Mouse (Mus musculus) naive thymus-derived CD4-positive, alpha-beta T cell, adult 2 months (primary cell): ENCODE data around the gene Atp6v0d1.
"Not testable (repeated sequence)": the region's sequence is repeated elsewhere in the genome, so short reads cannot be mapped to it uniquely, and the experiment has no call there.

Experiments
- DNase-seq: peaks from one replicate; pipeline ENCODE4 v3.0.0-alpha.2; 2011; ENCODE audit warnings: low read depth

The Atp6v0d1 gene

GRCm38 (mm10) chr8:105565952-105566702 lies at the start of gene Atp6v0d1:
Gene Atp6v0d1 (minus strand): TSS chr8:105566047.
- peak; percentile 100 for DNase-seq

GRCm38 (mm10) chr8:105613830-105614511 lies 48.1 kb upstream of the Atp6v0d1 start:
- DNase-seq = peak; percentile 60

GRCm38 (mm10) chr8:105613037-105613436 lies 47.2 kb upstream of the Atp6v0d1 start:
- no peak for DNase-seq

GRCm38 (mm10) chr8:105611836-105612235 lies 46.0 kb upstream of the Atp6v0d1 start:
- DNase-seq = no peak

GRCm38 (mm10) chr8:105609771-105610170 lies 43.9 kb upstream of the Atp6v0d1 start:
- no peak for DNase-seq

GRCm38 (mm10) chr8:105609355-105609754 lies 43.5 kb upstream of the Atp6v0d1 start:
- DNase-seq = no peak

- peak; percentile 73 for DNase-seq
Measured at GRCm38 (mm10) chr8:105607684-105608083, 41.8 kb upstream of the Atp6v0d1 start.

GRCm38 (mm10) chr8:105607062-105607461 lies 41.2 kb upstream of the Atp6v0d1 start:
- DNase-seq = no peak

- peak; percentile 78 for DNase-seq
Measured at GRCm38 (mm10) chr8:105606189-105607023, 40.6 kb upstream of the Atp6v0d1 start.

GRCm38 (mm10) chr8:105605491-105606188 lies 39.8 kb upstream of the Atp6v0d1 start:
- DNase-seq = no peak

- DNase-seq = peak; percentile 91
Measured at GRCm38 (mm10) chr8:105604804-105605381, 39.0 kb upstream of the Atp6v0d1 start, which contains the start of gene Ripor1. Gene Ripor1 (plus strand): TSS chr8:105605255.

- not testable (repeated sequence) for DNase-seq
Measured at GRCm38 (mm10) chr8:105602540-105602939, 36.7 kb upstream of the Atp6v0d1 start.

GRCm38 (mm10) chr8:105601301-105601700 lies 35.5 kb upstream of the Atp6v0d1 start:
- no peak for DNase-seq

GRCm38 (mm10) chr8:105598777-105599176 lies 32.9 kb upstream of the Atp6v0d1 start:
- DNase-seq = no peak

- DNase-seq = peak; percentile 87
Measured at GRCm38 (mm10) chr8:105596362-105597034, 30.7 kb upstream of the Atp6v0d1 start.

- DNase-seq = no peak
Measured at GRCm38 (mm10) chr8:105594451-105595242, 28.8 kb upstream of the Atp6v0d1 start.

- no peak for DNase-seq
Measured at GRCm38 (mm10) chr8:105593859-105594258, 28.0 kb upstream of the Atp6v0d1 start.

GRCm38 (mm10) chr8:105592431-105592830 lies 26.6 kb upstream of the Atp6v0d1 start:
- no peak for DNase-seq

- DNase-seq = no peak
Measured at GRCm38 (mm10) chr8:105579719-105580118, 13.9 kb upstream of the Atp6v0d1 start.

- no peak for DNase-seq
Measured at GRCm38 (mm10) chr8:105575538-105575937, 9.7 kb upstream of the Atp6v0d1 start.
